Mouse (Mus musculus): ENCODE results near the gene Ccnt2. TPM values are rescaled to one million over a fixed set of nuclear protein-coding genes. Genes with fewer than 3 reads are reported as not detected.

The Ccnt2 gene
- polyA plus RNA-seq, 1 experiment from 2014 or later: 57.7 TPM

GRCm38 (mm10) chr1:127773198-127773802, 664 bp upstream of the Ccnt2 start:
- H3K9me3 ChIP-seq: no peaks in the 10 kb centered on the region
- H3K27ac ChIP-seq: peak overlapping the region; percentile 81
- H3K4me1 ChIP-seq (replicated peaks): no peaks in the 10 kb centered on the region
- 2% methylated on average over 14 of the region's 14 CpGs for WGBS
- peak overlapping the region; percentile 45 for H3K9ac ChIP-seq
- H3K36me3 ChIP-seq: no peaks in the 10 kb centered on the region
- peak overlapping the region; percentile 81 for H3K4me3 ChIP-seq (replicated peaks)
- peak overlapping the region; percentile 63 for H3K4me2 ChIP-seq (replicated peaks)
- peak; percentile 39 for ATAC-seq
- H3K27me3 ChIP-seq (replicated peaks): no peaks in the 10 kb centered on the region

- no peaks in the 10 kb centered on the region for H3K27me3 ChIP-seq (replicated peaks)
- peak; percentile 48 for ATAC-seq
- peak overlapping the region; percentile 92 for H3K27ac ChIP-seq
- no peaks in the 10 kb centered on the region for H3K36me3 ChIP-seq
- peak overlapping the region; percentile 59 for H3K4me2 ChIP-seq (replicated peaks)
- peak overlapping the region; percentile 81 for H3K4me3 ChIP-seq (replicated peaks)
- H3K4me1 ChIP-seq (replicated peaks): no peaks in the 10 kb centered on the region
- H3K9ac ChIP-seq: peak overlapping the region; percentile 87
- H3K9me3 ChIP-seq: no peaks in the 10 kb centered on the region
- under 1% methylated on average over 31 of the region's 31 CpGs for WGBS
These were observed 527 bp downstream of the Ccnt2 start for GRCm38 (mm10) chr1:127774501-127774880.

GRCm38 (mm10) chr1:127775206-127775720, 1.3 kb downstream of the Ccnt2 start:
- H3K36me3 ChIP-seq: no peaks in the 10 kb centered on the region
- peak overlapping the region; percentile 81 for H3K4me3 ChIP-seq (replicated peaks)
- H3K9me3 ChIP-seq: no peaks in the 10 kb centered on the region
- peak overlapping the region; percentile 87; the same call in 1 of the 2 replicates for H3K9ac ChIP-seq
- ATAC-seq: no peak
- peak overlapping the region; percentile 59 for H3K4me2 ChIP-seq (replicated peaks)
- 6% methylated on average over 10 of the region's 10 CpGs for WGBS
- no peak overlapping the region for H3K27ac ChIP-seq
- H3K4me1 ChIP-seq (replicated peaks): no peaks in the 10 kb centered on the region
- no peaks in the 10 kb centered on the region for H3K27me3 ChIP-seq (replicated peaks)

- no peaks in the 10 kb centered on the region for H3K9me3 ChIP-seq
- no peaks in the 10 kb centered on the region for H3K27me3 ChIP-seq (replicated peaks)
- H3K4me3 ChIP-seq (replicated peaks): no peak overlapping the region; the same call in 1 of the 2 replicates
- H3K9ac ChIP-seq: no peak overlapping the region
- no peaks in the 10 kb centered on the region for H3K4me1 ChIP-seq (replicated peaks)
- 40% methylated on average over 6 of the region's 6 CpGs for WGBS
- ATAC-seq: no peak
- peak overlapping the region; percentile 35 for H3K4me2 ChIP-seq (replicated peaks)
- no peak overlapping the region for H3K27ac ChIP-seq
- H3K36me3 ChIP-seq: no peaks in the 10 kb centered on the region
These were observed 2.3 kb downstream of the Ccnt2 start for GRCm38 (mm10) chr1:127776246-127776645.

- H3K4me3 ChIP-seq (replicated peaks): no peak overlapping the region
- H3K27me3 ChIP-seq (replicated peaks): no peaks in the 10 kb centered on the region
- WGBS: 89% methylated on average over 3 of the region's 3 CpGs
- H3K4me2 ChIP-seq (replicated peaks): no peak overlapping the region
- H3K9me3 ChIP-seq: no peaks in the 10 kb centered on the region
- no peaks in the 10 kb centered on the region for H3K36me3 ChIP-seq
- ATAC-seq: no peak
- H3K4me1 ChIP-seq (replicated peaks): no peaks in the 10 kb centered on the region
- H3K27ac ChIP-seq: no peak overlapping the region
- no peak overlapping the region for H3K9ac ChIP-seq
These were observed 4.6 kb downstream of the Ccnt2 start for GRCm38 (mm10) chr1:127778611-127779010.

GRCm38 (mm10) chr1:127780142-127780541, 6.2 kb downstream of the Ccnt2 start:
- Histone ChIP-seq H3K27ac (no peak overlapping the region), H3K9ac (no peak overlapping the region), H3K4me1 (replicated peaks) (no peaks in the 10 kb centered on the region), H3K36me3 (no peaks in the 10 kb centered on the region), H3K4me2 (replicated peaks) (no peak overlapping the region), H3K9me3 (no peaks in the 10 kb centered on the region), H3K27me3 (replicated peaks) (no peaks in the 10 kb centered on the region), H3K4me3 (replicated peaks) (no peak overlapping the region)
- WGBS: 26% methylated on average over 3 of the region's 3 CpGs
- ATAC-seq: no peak

GRCm38 (mm10) chr1:127780849-127781248, 6.9 kb downstream of the Ccnt2 start:
- H3K9ac ChIP-seq: no peak overlapping the region
- no peaks in the 10 kb centered on the region for H3K36me3 ChIP-seq
- H3K4me2 ChIP-seq (replicated peaks): no peak overlapping the region
- no peaks in the 10 kb centered on the region for H3K9me3 ChIP-seq
- H3K27me3 ChIP-seq (replicated peaks): no peaks in the 10 kb centered on the region
- H3K4me1 ChIP-seq (replicated peaks): no peaks in the 10 kb centered on the region
- no peak for ATAC-seq
- H3K4me3 ChIP-seq (replicated peaks): no peak overlapping the region
- WGBS: 76% methylated on average over 2 of the region's 2 CpGs
- no peak overlapping the region for H3K27ac ChIP-seq

GRCm38 (mm10) chr1:127783862-127784261, 9.9 kb downstream of the Ccnt2 start:
- ATAC-seq: no peak
- H3K27ac ChIP-seq: no peak overlapping the region

GRCm38 (mm10) chr1:127785882-127786281, 11.9 kb downstream of the Ccnt2 start:
- no peak overlapping the region for H3K4me2 ChIP-seq (replicated peaks)
- no peak overlapping the region for H3K4me3 ChIP-seq (replicated peaks)
- H3K27me3 ChIP-seq (replicated peaks): no peaks in the 10 kb centered on the region
- H3K9ac ChIP-seq: no peak overlapping the region
- WGBS: 43% methylated on average over 1 of the region's 1 CpGs
- H3K9me3 ChIP-seq: no peaks in the 10 kb centered on the region
- no peak overlapping the region for H3K27ac ChIP-seq
- 0 out of 2 replicates have a peak, but pooled peaks cover 2% of the 10 kb centered on the region for H3K4me1 ChIP-seq (replicated peaks)
- no peak for ATAC-seq
- no peaks in the 10 kb centered on the region for H3K36me3 ChIP-seq

More at GRCm38 (mm10) chr1:127783862-127784261, 9.9 kb downstream of the Ccnt2 start:
- no peaks in the 10 kb centered on the region for H3K27me3 ChIP-seq (replicated peaks)
- no peaks in the 10 kb centered on the region for H3K36me3 ChIP-seq
- 0 out of 2 replicates have a peak, but pooled peaks cover 2% of the 10 kb centered on the region for H3K4me1 ChIP-seq (replicated peaks)
- no peak overlapping the region for H3K9ac ChIP-seq
- no peak overlapping the region for H3K4me2 ChIP-seq (replicated peaks)
- no peak overlapping the region for H3K4me3 ChIP-seq (replicated peaks)
- no peaks in the 10 kb centered on the region for H3K9me3 ChIP-seq

GRCm38 (mm10) chr1:127788943-127789342, 15.0 kb downstream of the Ccnt2 start:
- no peak overlapping the region for H3K4me3 ChIP-seq (replicated peaks)
- 86% methylated on average over 6 of the region's 6 CpGs for WGBS
- ATAC-seq: no peak
- no peak overlapping the region for H3K4me2 ChIP-seq (replicated peaks)
- H3K27me3 ChIP-seq (replicated peaks): no peaks in the 10 kb centered on the region
- H3K27ac ChIP-seq: no peak overlapping the region
- no peaks in the 10 kb centered on the region for H3K9me3 ChIP-seq
- no peaks in the 10 kb centered on the region for H3K36me3 ChIP-seq
- no peak overlapping the region for H3K9ac ChIP-seq
- H3K4me1 ChIP-seq (replicated peaks): 0 out of 2 replicates have a peak, but pooled peaks cover 2% of the 10 kb centered on the region

- Histone ChIP-seq H3K27me3 (replicated peaks) (no peaks in the 10 kb centered on the region), H3K36me3 (no peaks in the 10 kb centered on the region; the same call in 1 of the 2 replicates), H3K4me2 (replicated peaks) (no peak overlapping the region), H3K9ac (no peak overlapping the region), H3K4me3 (replicated peaks) (no peak overlapping the region), H3K9me3 (no peaks in the 10 kb centered on the region), H3K27ac (no peak overlapping the region), H3K4me1 (replicated peaks) (no peaks in the 10 kb centered on the region)
- WGBS: 94% methylated on average over 1 of the region's 1 CpGs
- no peak for ATAC-seq
These were observed 19.5 kb downstream of the Ccnt2 start for GRCm38 (mm10) chr1:127793459-127793858.

GRCm38 (mm10) chr1:127795087-127795769, 21.3 kb downstream of the Ccnt2 start:
- no peaks in the 10 kb centered on the region for H3K27me3 ChIP-seq (replicated peaks)
- no peak for ATAC-seq
- H3K36me3 ChIP-seq: peaks cover 3% of the 10 kb centered on the region; the same call in 1 of the 2 replicates
- no peak overlapping the region for H3K9ac ChIP-seq
- no peaks in the 10 kb centered on the region for H3K9me3 ChIP-seq
- H3K4me3 ChIP-seq (replicated peaks): no peak overlapping the region
- WGBS: 93% methylated on average over 6 of the region's 6 CpGs
- no peak overlapping the region for H3K4me2 ChIP-seq (replicated peaks)
- H3K27ac ChIP-seq: no peak overlapping the region
- no peaks in the 10 kb centered on the region for H3K4me1 ChIP-seq (replicated peaks)

Data from intestine, embryonic 15.5 days (tissue).